Mouse (Mus musculus) liver, adult 2 months (tissue): ENCODE data around the gene Kcnh1.

Experiments used
- CTCF ChIP-seq: fragments of 200-500 bp; IDR thresholded peaks from 2 replicates; pipeline ENCODE4 v1.5.1; 2011; ENCODE audit warnings: low read depth, low read length, control low read depth
- POLR2A ChIP-seq: fragments of 200-500 bp; IDR thresholded peaks from 2 replicates; pipeline ENCODE4 v1.6.1; 2011; ENCODE audit warnings: low read length, control low read depth; ENCODE audit not compliant: insufficient read depth; ENCODE audit errors: extremely low read depth

- TF ChIP-seq CTCF (no peak), POLR2A (no peak)
These were observed 136.5 kb downstream of the Kcnh1 start for GRCm38 (mm10) chr1:192327052-192327451.
